Mouse (Mus musculus): ENCODE results near the gene Fras1. TPM values are rescaled to one million over a fixed set of nuclear protein-coding genes. Genes with fewer than 3 reads are reported as not detected.
A peak's percentile ranks its signal among the peaks of the same experiment; 100 is the strongest.

Gene Fras1
- polyA plus RNA-seq, 1 experiment from 2014 or later, result 3.6 TPM

- H3K27ac ChIP-seq (ENCODE audit: low read depth, low read length), result no peak overlapping the region
- H3K4me1 ChIP-seq (ENCODE audit: control insufficient read depth, insufficient read depth, low read length), result no peaks in the 10 kb centered on the region
- no peak overlapping the region for H3K4me2 ChIP-seq (ENCODE audit: low read length)
- no peak overlapping the region for H3K4me3 ChIP-seq (ENCODE audit: low read depth, low read length)
- H3K9me3 ChIP-seq (replicated peaks; ENCODE audit: control insufficient read depth, low read length), result no peaks in the 10 kb centered on the region
- no peak overlapping the region for H3K9ac ChIP-seq (ENCODE audit: low read length)
- H3K36me3 ChIP-seq (ENCODE audit: control insufficient read depth, insufficient read depth, low read length), result no peaks in the 10 kb centered on the region
- 77% methylated on average over 5 of the region's 5 CpGs for WGBS
- peak; percentile 28 for DNase-seq (ENCODE audit: low spot score)
- no peaks in the 10 kb centered on the region for H3K27me3 ChIP-seq (replicated peaks; ENCODE audit: control insufficient read depth, insufficient read depth, low read length)
- no peak for ATAC-seq
These were observed 249.0 kb downstream of the Fras1 start for GRCm38 (mm10) chr5:96622604-96623352.

DNA sequence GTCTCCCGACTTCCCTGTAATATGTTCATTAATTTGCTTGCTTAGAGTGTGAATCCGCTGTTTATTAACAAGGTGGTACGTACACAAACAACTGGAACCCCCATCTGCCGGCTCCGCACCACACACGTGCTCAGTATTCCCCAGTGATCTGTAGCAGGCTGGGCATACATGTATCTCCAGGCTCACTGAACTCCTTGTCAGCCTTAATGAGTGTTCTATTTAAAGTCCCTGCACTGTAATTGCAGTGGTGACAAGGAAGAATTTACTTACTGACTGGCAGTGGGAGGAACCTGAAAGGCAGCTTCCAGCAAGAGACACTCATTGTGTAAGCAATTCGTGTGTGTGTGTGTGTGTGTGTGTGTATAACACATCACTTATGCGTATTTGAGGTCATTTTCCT, 256.1 kb downstream of the Fras1 start:
- no peaks in the 10 kb centered on the region for H3K36me3 ChIP-seq (ENCODE audit: control insufficient read depth, insufficient read depth, low read length)
- no peak overlapping the region for H3K9ac ChIP-seq (ENCODE audit: low read length)
- H3K27me3 ChIP-seq (replicated peaks; ENCODE audit: control insufficient read depth, insufficient read depth, low read length), result no peaks in the 10 kb centered on the region
- ATAC-seq (peak; percentile 72), DNase-seq (ENCODE audit: low spot score) (peak; percentile 56)
- H3K4me2 ChIP-seq (ENCODE audit: low read length), result no peak overlapping the region
- no peak overlapping the region; the same call in 1 of the 2 replicates for H3K27ac ChIP-seq (ENCODE audit: low read depth, low read length)
- H3K4me1 ChIP-seq (ENCODE audit: control insufficient read depth, insufficient read depth, low read length), result no peaks in the 10 kb centered on the region
- H3K4me3 ChIP-seq (ENCODE audit: low read depth, low read length), result no peak overlapping the region
- 48% methylated on average over 8 of the region's 8 CpGs for WGBS
- H3K9me3 ChIP-seq (replicated peaks; ENCODE audit: control insufficient read depth, low read length), result no peaks in the 10 kb centered on the region

GRCm38 (mm10) chr5:96635146-96635862, 261.5 kb downstream of the Fras1 start:
- DNase-seq (ENCODE audit: low spot score) (peak; percentile 17), ATAC-seq (peak; percentile 61)
- Histone ChIP-seq H3K36me3 (ENCODE audit: control insufficient read depth, insufficient read depth, low read length) (no peaks in the 10 kb centered on the region), H3K9me3 (replicated peaks; ENCODE audit: control insufficient read depth, low read length) (no peaks in the 10 kb centered on the region), H3K9ac (ENCODE audit: low read length) (no peak overlapping the region), H3K4me3 (ENCODE audit: low read depth, low read length) (no peak overlapping the region), H3K4me2 (ENCODE audit: low read length) (no peak overlapping the region), H3K27ac (ENCODE audit: low read depth, low read length) (no peak overlapping the region), H3K4me1 (ENCODE audit: control insufficient read depth, insufficient read depth, low read length) (no peaks in the 10 kb centered on the region), H3K27me3 (replicated peaks; ENCODE audit: control insufficient read depth, insufficient read depth, low read length) (no peaks in the 10 kb centered on the region)
- WGBS, result 43% methylated on average over 17 of the region's 17 CpGs

- DNase-seq (ENCODE audit: low spot score) (no peak), ATAC-seq (no peak)
- Histone ChIP-seq H3K9ac (ENCODE audit: low read length) (no peak overlapping the region), H3K27me3 (replicated peaks; ENCODE audit: control insufficient read depth, insufficient read depth, low read length) (no peaks in the 10 kb centered on the region), H3K4me3 (ENCODE audit: low read depth, low read length) (no peak overlapping the region), H3K36me3 (ENCODE audit: control insufficient read depth, insufficient read depth, low read length) (no peaks in the 10 kb centered on the region), H3K27ac (ENCODE audit: low read depth, low read length) (no peak overlapping the region), H3K4me1 (ENCODE audit: control insufficient read depth, insufficient read depth, low read length) (no peaks in the 10 kb centered on the region), H3K4me2 (ENCODE audit: low read length) (no peak overlapping the region), H3K9me3 (replicated peaks; ENCODE audit: control insufficient read depth, low read length) (no peaks in the 10 kb centered on the region)
- 75% methylated on average over 5 of the region's 5 CpGs for WGBS
These were observed 262.1 kb downstream of the Fras1 start for GRCm38 (mm10) chr5:96635866-96636265.

DNA sequence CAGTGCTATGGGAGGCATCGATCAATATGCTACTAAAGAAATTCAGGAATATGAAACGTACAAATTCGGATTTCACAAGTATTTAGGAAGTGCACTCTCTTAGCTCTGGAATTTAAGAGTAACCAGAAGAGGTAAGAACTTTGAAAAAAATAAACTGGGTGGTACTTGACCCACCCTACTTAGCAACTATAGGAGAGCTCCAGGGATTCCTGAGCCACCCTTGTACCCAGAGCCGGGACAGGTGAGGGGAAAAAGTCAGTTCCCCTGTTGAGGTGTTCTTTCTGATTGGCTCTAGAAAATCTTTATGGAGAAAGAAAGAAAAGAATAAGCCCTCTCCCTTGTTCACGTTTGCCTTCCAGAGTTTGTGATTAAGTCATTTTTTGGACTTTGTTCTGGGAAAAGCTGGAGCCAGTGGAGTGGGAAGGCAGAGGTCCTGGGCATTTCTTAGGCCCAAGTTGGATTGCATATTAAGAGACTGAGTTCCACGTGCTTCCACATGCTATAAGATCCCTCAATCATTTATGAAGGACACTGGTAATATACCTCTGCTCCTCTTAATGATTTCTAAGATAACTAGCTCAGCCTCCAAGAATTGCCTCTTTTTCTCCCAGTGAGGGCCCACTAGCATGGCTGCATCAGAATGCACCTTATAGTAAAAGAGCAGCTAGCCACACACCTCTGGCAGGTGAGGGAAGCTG, 265.6 kb downstream of the Fras1 start:
- no peaks in the 10 kb centered on the region for H3K9me3 ChIP-seq (replicated peaks; ENCODE audit: control insufficient read depth, low read length)
- no peak overlapping the region for H3K4me3 ChIP-seq (ENCODE audit: low read depth, low read length)
- H3K4me2 ChIP-seq (ENCODE audit: low read length), result no peak overlapping the region
- H3K4me1 ChIP-seq (ENCODE audit: control insufficient read depth, insufficient read depth, low read length), result no peaks in the 10 kb centered on the region
- no peaks in the 10 kb centered on the region for H3K27me3 ChIP-seq (replicated peaks; ENCODE audit: control insufficient read depth, insufficient read depth, low read length)
- 86% methylated on average over 6 of the region's 6 CpGs for WGBS
- ATAC-seq (no peak), DNase-seq (ENCODE audit: low spot score) (no peak)
- H3K9ac ChIP-seq (ENCODE audit: low read length), result no peak overlapping the region
- no peak overlapping the region for H3K27ac ChIP-seq (ENCODE audit: low read depth, low read length)
- H3K36me3 ChIP-seq (ENCODE audit: control insufficient read depth, insufficient read depth, low read length), result no peaks in the 10 kb centered on the region

DNA sequence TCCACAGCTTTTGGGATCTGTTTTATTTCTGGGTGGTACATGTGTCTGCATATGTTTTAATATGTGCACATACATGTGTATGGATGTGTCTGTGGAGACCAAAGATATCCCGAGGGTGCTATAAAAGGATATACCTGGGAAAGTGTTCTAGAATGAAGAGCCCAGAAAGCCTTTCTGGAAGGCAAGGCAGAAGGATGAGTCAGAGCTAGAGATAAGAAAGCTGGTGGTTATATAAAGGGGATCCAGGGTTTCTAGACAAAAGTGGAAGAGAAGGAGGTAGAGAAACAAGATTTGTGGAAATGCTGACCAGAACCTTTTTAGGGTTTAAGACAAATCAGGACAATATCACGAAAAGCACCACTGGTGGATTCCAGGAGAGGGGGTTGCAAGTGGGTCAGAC, 267.5 kb downstream of the Fras1 start:
- H3K36me3 ChIP-seq (ENCODE audit: control insufficient read depth, insufficient read depth, low read length), result no peaks in the 10 kb centered on the region
- H3K27ac ChIP-seq (ENCODE audit: low read depth, low read length), result no peak overlapping the region
- H3K27me3 ChIP-seq (replicated peaks; ENCODE audit: control insufficient read depth, insufficient read depth, low read length), result no peaks in the 10 kb centered on the region
- ATAC-seq, result no peak
- H3K4me2 ChIP-seq (ENCODE audit: low read length), result no peak overlapping the region
- no peaks in the 10 kb centered on the region for H3K4me1 ChIP-seq (ENCODE audit: control insufficient read depth, insufficient read depth, low read length)
- 94% methylated on average over 2 of the region's 2 CpGs for WGBS
- no peak overlapping the region for H3K9ac ChIP-seq (ENCODE audit: low read length)
- DNase-seq (ENCODE audit: low spot score), result no peak
- no peaks in the 10 kb centered on the region for H3K9me3 ChIP-seq (replicated peaks; ENCODE audit: control insufficient read depth, low read length)
- no peak overlapping the region for H3K4me3 ChIP-seq (ENCODE audit: low read depth, low read length)

GRCm38 (mm10) chr5:96675676-96676075, 301.9 kb downstream of the Fras1 start:
- Histone ChIP-seq H3K4me2 (ENCODE audit: low read length) (no peak overlapping the region), H3K27ac (ENCODE audit: low read depth, low read length) (no peak overlapping the region), H3K4me1 (ENCODE audit: control insufficient read depth, insufficient read depth, low read length) (no peaks in the 10 kb centered on the region), H3K36me3 (ENCODE audit: control insufficient read depth, insufficient read depth, low read length) (no peaks in the 10 kb centered on the region), H3K4me3 (ENCODE audit: low read depth, low read length) (no peak overlapping the region), H3K9ac (ENCODE audit: low read length) (no peak overlapping the region), H3K27me3 (replicated peaks; ENCODE audit: control insufficient read depth, insufficient read depth, low read length) (no peaks in the 10 kb centered on the region), H3K9me3 (replicated peaks; ENCODE audit: control insufficient read depth, low read length) (no peaks in the 10 kb centered on the region)
- DNase-seq (ENCODE audit: low spot score) (peak; percentile 58), ATAC-seq (0 out of 2 replicates have a peak, but pooled peaks have one; percentile 40)
- 80% methylated on average over 4 of the region's 4 CpGs for WGBS

GRCm38 (mm10) chr5:96677498-96677897, 303.7 kb downstream of the Fras1 start:
- 37% methylated on average over 2 of the region's 2 CpGs for WGBS
- no peak overlapping the region for H3K4me2 ChIP-seq (ENCODE audit: low read length)
- H3K4me3 ChIP-seq (ENCODE audit: low read depth, low read length), result no peak overlapping the region
- ATAC-seq (peak; percentile 60; the same call in 1 of the 2 replicates), DNase-seq (ENCODE audit: low spot score) (peak; percentile 70)
- H3K9me3 ChIP-seq (replicated peaks; ENCODE audit: control insufficient read depth, low read length), result no peaks in the 10 kb centered on the region
- no peaks in the 10 kb centered on the region for H3K36me3 ChIP-seq (ENCODE audit: control insufficient read depth, insufficient read depth, low read length)
- H3K27ac ChIP-seq (ENCODE audit: low read depth, low read length), result no peak overlapping the region
- H3K4me1 ChIP-seq (ENCODE audit: control insufficient read depth, insufficient read depth, low read length), result no peaks in the 10 kb centered on the region
- H3K9ac ChIP-seq (ENCODE audit: low read length), result no peak overlapping the region
- H3K27me3 ChIP-seq (replicated peaks; ENCODE audit: control insufficient read depth, insufficient read depth, low read length), result no peaks in the 10 kb centered on the region
